Mouse (Mus musculus) bone marrow, adult 2 months (tissue): ENCODE data around the gene Iqca. TPM values are rescaled to one million over a fixed set of nuclear protein-coding genes. Genes with fewer than 3 reads are reported as not detected.

Experiments
- H3K27ac ChIP-seq: fragments of 200-500 bp; 2 replicates; pipeline ENCODE4 v1.5.1; 2012; ENCODE audit warnings: low read depth, mild to moderate bottlenecking, control low read depth, inconsistent platforms, low read length; ENCODE audit not compliant: control insufficient read depth, poor library complexity, insufficient read depth
- H3K4me1 ChIP-seq: fragments of 200-500 bp; 2 replicates; pipeline ENCODE4 v1.6.1; 2011; ENCODE audit warnings: low read length; ENCODE audit not compliant: control insufficient read depth, insufficient read depth
- H3K4me3 ChIP-seq: fragments of 200-500 bp; replicated peaks from 2 replicates; pipeline ENCODE3; 2011; ENCODE audit warnings: mild to moderate bottlenecking, low read depth, low read length, control low read depth; ENCODE audit not compliant: control insufficient read depth
- CTCF ChIP-seq: fragments of 200-500 bp; IDR thresholded peaks from 2 replicates; pipeline ENCODE4 v1.5.1; 2011; ENCODE audit warnings: low read length, control low read depth; ENCODE audit not compliant: control insufficient read depth, insufficient read depth
- POLR2A ChIP-seq: fragments of 200-500 bp; IDR thresholded peaks from 2 replicates; pipeline ENCODE4 v1.6.1; 2011; ENCODE audit warnings: low read depth, mild to moderate bottlenecking, control low read depth, low read length, borderline replicate concordance; ENCODE audit not compliant: control insufficient read depth
- WGBS: fragments of 180-500 bp; shearing (Covaris S2); methylation state at CpG from one replicate; pipeline ENCODE4 v1.1.7; 2018; 5-methylcytosine and 5-hydroxymethylcytosine counted together
- polyA plus RNA-seq: library from polyadenylated mRNA; stranded (reverse); fragments of >200 nt; gene quantifications from 2 replicates; pipeline ENCODE4 v1.2.4, GENCODE M21; 2011; ENCODE audit warnings: low replicate concordance; ENCODE audit not compliant: missing spikeins, insufficient read depth, insufficient read length

Gene Iqca
- polyA plus RNA-seq, 1 experiment, result not detected

GRCm38 (mm10) chr1:90092816-90093493 lies 60.2 kb downstream of the Iqca start:
- TF ChIP-seq CTCF (no peak), POLR2A (no peak)
- H3K27ac ChIP-seq, result no peak overlapping the region
- H3K4me3 ChIP-seq, result no peak overlapping the region
- 79% methylated on average over 10 of the region's 10 CpGs for WGBS
- H3K4me1 ChIP-seq, result no peaks in the 10 kb centered on the region

GRCm38 (mm10) chr1:90088192-90088990 lies 64.8 kb downstream of the Iqca start:
- Histone ChIP-seq H3K4me3 (no peak overlapping the region), H3K4me1 (no peaks in the 10 kb centered on the region), H3K27ac (no peak overlapping the region)
- 77% methylated on average over 6 of the region's 6 CpGs for WGBS
- TF ChIP-seq POLR2A (no peak), CTCF (no peak)

DNA sequence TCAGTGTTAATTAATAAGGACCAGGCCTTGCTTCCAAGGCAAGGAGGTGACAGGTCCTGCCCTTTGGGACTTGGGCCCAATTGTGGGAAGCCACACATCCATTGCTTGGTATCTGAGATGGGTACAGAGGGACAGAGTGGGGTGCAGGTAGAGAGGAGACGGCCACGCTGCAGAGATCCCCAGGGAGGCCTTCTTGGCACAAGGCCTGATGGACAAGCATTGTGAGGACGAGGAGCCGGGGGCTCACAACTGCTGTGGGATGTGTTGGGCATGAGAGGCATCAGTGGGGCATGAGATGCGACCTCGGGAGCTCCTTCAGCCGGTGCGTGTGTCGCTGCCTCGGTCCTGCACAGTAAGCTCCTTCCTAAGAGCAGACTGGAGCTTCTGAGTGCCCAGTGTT lies 66.7 kb downstream of the Iqca start:
- Histone ChIP-seq H3K4me1 (no peaks in the 10 kb centered on the region), H3K27ac (no peak overlapping the region), H3K4me3 (no peak overlapping the region)
- WGBS, result 89% methylated on average over 10 of the region's 10 CpGs
- TF ChIP-seq POLR2A (no peak), CTCF (no peak)

GRCm38 (mm10) chr1:90085526-90086157 lies 67.6 kb downstream of the Iqca start:
- no peak overlapping the region for H3K27ac ChIP-seq
- no peaks in the 10 kb centered on the region for H3K4me1 ChIP-seq
- TF ChIP-seq POLR2A (no peak), CTCF (no peak)
- H3K4me3 ChIP-seq, result no peak overlapping the region
- WGBS, result 69% methylated on average over 6 of the region's 6 CpGs

DNA sequence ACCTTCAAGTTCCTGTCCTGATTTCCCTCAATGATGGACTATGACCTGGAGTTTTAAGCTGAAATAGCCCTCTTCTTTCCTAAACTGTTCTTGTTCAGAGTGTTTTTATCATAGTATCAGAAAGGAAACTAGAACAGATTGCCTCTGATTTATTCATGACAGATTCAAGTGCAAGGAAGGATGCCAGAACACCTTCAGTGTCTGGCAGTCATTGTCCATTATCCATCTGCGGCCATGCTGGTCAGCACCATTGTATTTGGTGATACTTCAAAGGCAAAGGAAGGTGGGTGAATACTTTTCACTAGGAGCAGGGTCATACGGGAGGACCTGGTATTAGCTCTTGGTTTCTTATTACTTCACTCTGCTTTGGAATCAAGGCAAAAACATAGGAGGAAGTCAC lies 76.9 kb downstream of the Iqca start:
- Histone ChIP-seq H3K27ac (no peak overlapping the region), H3K4me3 (no peak overlapping the region), H3K4me1 (no peaks in the 10 kb centered on the region)
- no peak for TF ChIP-seq POLR2A
- no peak for TF ChIP-seq CTCF
- WGBS, result 74% methylated on average over 2 of the region's 2 CpGs

- no peak overlapping the region for H3K4me3 ChIP-seq
- no peaks in the 10 kb centered on the region for H3K4me1 ChIP-seq
- no peak overlapping the region for H3K27ac ChIP-seq
- TF ChIP-seq CTCF (no peak), POLR2A (no peak)
- WGBS, result 64% methylated on average over 5 of the region's 5 CpGs
These were observed 78.4 kb downstream of the Iqca start for GRCm38 (mm10) chr1:90074779-90075178.

GRCm38 (mm10) chr1:90071812-90072580 lies 81.2 kb downstream of the Iqca start:
- no peaks in the 10 kb centered on the region for H3K4me1 ChIP-seq
- WGBS, result 75% methylated on average over 13 of the region's 13 CpGs
- no peak overlapping the region for H3K27ac ChIP-seq
- TF ChIP-seq CTCF (no peak), POLR2A (no peak)
- H3K4me3 ChIP-seq, result no peak overlapping the region
